Mouse (Mus musculus) cortical plate, adult 2 months (tissue): ENCODE results near the gene Slc1a1. TPM values are rescaled to one million over a fixed set of nuclear protein-coding genes. Genes with fewer than 3 reads are reported as not detected.

Source experiments
- H3K27ac ChIP-seq: fragments of 200-500 bp; 2 replicates; pipeline ENCODE4 v1.5.1; 2012; ENCODE audit warnings: low read length, control low read depth, inconsistent platforms; ENCODE audit not compliant: insufficient read depth
- H3K4me1 ChIP-seq: fragments of 200-500 bp; 2 replicates; pipeline ENCODE4 v1.6.1; 2011; ENCODE audit warnings: low read length; ENCODE audit not compliant: control insufficient read depth, insufficient read depth
- H3K4me3 ChIP-seq: fragments of 200-500 bp; 2 replicates; pipeline ENCODE4 v1.5.1; 2011; ENCODE audit warnings: mild to moderate bottlenecking, low read length, control low read depth; ENCODE audit not compliant: insufficient read depth
- CTCF ChIP-seq: fragments of 200-500 bp; IDR thresholded peaks from 2 replicates; pipeline ENCODE4 v1.5.1; 2011; ENCODE audit warnings: mild to moderate bottlenecking, control low read depth, low read length; ENCODE audit not compliant: insufficient read depth; ENCODE audit errors: extremely low read depth
- POLR2A ChIP-seq: fragments of 200-500 bp; IDR thresholded peaks from 2 replicates; pipeline ENCODE4 v1.6.1; 2011; ENCODE audit warnings: mild to moderate bottlenecking, low read length, control low read depth; ENCODE audit not compliant: insufficient read depth; ENCODE audit errors: extremely low read depth
- polyA plus RNA-seq: library from polyadenylated mRNA; depleted of rRNA; stranded (reverse); fragments of >200 nt; gene quantifications from 2 replicates; pipeline ENCODE4 v1.2.3, GENCODE M21; 2012; rRNA removed

Slc1a1 gene
- 60.4 and 66.7 TPM in 2 replicates for polyA plus RNA-seq

- Histone ChIP-seq H3K4me1 (peaks cover 5% of the 10 kb centered on the region; the same call in 1 of the 2 replicates), H3K27ac (peak within 1 kb of the TSS; percentile 85), H3K4me3 (peak within 1 kb of the TSS; percentile 98)
- TF ChIP-seq CTCF (no peak), POLR2A (peak; percentile 96)
Measured at GRCm38 (mm10) chr19:28834798-28835499, at the start of gene Slc1a1. TSS of gene Slc1a1 (plus strand) at chr19:28835049.

DNA sequence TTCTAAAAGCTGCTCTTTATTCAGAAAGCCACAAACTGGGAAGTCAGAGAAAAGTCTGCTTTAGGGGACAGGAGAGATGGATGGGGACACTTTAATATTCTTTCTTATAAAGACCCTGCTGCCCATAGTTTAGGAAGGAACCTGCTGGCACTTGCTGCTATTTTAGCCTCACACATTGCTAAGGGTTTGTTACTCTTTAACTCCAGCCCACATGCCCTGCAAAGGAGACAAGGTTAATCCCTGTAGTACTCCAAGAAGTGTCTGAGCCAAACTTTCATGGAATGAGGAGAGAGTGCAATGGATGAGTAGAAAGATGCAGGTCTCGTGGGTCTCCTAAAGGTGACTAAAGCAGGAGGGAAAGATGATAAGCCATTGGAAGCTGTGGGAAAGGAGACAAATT, 44.7 kb upstream of the Slc1a1 start:
- H3K27ac ChIP-seq: no peak overlapping the region
- H3K4me1 ChIP-seq: no peaks in the 10 kb centered on the region
- no peak for TF ChIP-seq CTCF
- TF ChIP-seq POLR2A: no peak
- H3K4me3 ChIP-seq: no peak overlapping the region

DNA sequence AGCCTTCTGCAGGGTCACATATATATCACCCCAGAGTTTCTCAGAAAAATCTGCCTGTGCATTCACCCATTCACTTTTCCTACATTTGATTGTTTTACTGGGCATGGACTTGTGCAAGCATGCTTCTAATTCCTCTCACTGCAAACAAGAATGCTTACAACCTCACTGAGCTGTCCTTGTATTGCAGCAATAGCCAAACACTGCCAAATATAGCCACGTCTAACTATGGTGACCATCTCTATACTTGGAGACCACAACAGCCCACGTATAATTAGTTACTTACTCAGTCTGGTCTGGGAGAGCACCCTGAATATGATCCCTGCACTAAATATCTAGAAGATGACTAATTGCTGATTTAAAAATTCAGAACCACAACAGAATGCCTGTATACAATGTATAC, 41.5 kb upstream of the Slc1a1 start:
- Histone ChIP-seq H3K4me3 (no peak overlapping the region), H3K27ac (no peak overlapping the region), H3K4me1 (no peaks in the 10 kb centered on the region)
- TF ChIP-seq POLR2A (no peak), CTCF (no peak)

DNA sequence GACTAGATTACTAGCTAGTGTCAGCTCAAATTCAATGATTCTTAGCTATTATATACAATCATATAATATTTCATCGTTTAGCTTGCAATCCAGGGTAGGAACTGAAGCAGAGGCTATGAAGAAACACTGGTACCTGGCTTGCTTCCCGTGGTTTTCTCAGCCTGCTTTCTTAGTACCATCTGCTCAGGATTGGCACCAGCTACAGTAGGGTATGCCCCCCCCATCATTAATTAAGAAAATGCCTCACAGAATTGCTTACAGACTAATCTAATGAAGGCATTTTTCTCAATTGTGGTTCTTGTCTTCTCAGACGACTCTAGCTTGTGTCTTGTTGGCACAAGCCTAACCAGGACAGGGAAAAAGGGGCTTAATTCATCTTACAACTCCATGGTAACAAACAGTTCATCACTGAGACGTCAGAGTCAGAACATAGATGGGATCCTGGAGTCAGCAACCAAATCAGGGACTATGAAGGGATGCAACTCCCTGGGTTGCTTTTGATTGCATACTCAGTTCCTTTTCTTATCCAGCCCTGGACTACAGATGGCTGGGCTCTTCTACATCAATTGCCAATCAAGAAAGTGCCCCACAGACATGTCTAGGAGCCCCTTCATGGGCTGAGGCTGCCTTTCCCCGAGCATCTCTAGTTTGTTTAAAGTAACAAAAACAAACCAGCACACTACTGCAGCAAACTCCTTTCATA, 38.6 kb upstream of the Slc1a1 start:
- no peak for TF ChIP-seq POLR2A
- no peak for TF ChIP-seq CTCF
- Histone ChIP-seq H3K4me3 (no peak overlapping the region), H3K27ac (no peak overlapping the region), H3K4me1 (peaks cover 3% of the 10 kb centered on the region; the same call in 1 of the 2 replicates)

- Histone ChIP-seq H3K27ac (no peak overlapping the region; the same call in 1 of the 2 replicates), H3K4me1 (peaks cover 3% of the 10 kb centered on the region; the same call in 1 of the 2 replicates), H3K4me3 (no peak overlapping the region)
- TF ChIP-seq POLR2A: no peak
- TF ChIP-seq CTCF: no peak
Measured at GRCm38 (mm10) chr19:28796966-28797365, 37.9 kb upstream of the Slc1a1 start.

DNA sequence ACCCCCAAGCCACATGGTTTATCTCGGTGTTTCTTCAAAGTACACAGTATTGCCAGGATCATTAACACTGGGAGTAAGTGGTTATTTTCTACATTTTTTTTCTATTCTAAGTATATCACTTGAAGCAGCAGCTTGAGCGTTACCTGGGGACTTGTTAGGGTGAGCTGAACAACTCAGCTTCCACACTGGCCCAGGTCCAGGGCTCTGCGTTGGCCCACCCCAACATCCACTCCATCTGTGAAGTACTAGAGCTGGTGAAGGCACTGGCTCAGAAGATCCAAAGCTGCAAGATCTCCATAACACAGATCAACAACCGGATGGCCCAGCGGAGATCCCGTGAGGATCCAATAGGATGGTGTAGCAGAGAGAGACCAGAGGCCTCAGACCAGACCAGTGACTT, 37.2 kb upstream of the Slc1a1 start:
- H3K4me1 ChIP-seq: peaks cover 3% of the 10 kb centered on the region; the same call in 1 of the 2 replicates
- H3K27ac ChIP-seq: no peak overlapping the region
- H3K4me3 ChIP-seq: no peak overlapping the region
- TF ChIP-seq POLR2A (no peak), CTCF (no peak)

DNA sequence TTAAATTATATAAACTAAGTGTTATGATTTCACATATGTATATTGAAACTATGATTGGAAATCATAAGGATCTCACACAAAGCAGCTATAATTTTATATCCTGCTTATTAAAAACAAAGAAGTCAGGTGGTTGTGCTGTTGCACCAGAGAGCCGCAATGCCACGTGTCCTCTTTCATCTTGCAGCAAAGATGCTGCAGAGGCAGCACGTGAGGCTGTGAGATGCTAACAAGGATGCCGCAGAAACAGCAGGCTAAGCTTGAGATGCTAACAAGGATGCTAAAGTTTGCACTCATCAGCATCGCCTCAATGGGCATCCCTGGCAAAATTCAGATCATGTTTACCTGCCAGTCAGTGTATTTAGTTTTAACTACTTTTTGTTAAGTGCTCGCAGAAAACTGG, 34.4 kb upstream of the Slc1a1 start:
- Histone ChIP-seq H3K4me3 (no peak overlapping the region), H3K27ac (no peak overlapping the region), H3K4me1 (peaks cover 3% of the 10 kb centered on the region; the same call in 1 of the 2 replicates)
- TF ChIP-seq POLR2A: no peak
- no peak for TF ChIP-seq CTCF

GRCm38 (mm10) chr19:28806276-28806675, 28.6 kb upstream of the Slc1a1 start:
- no peak overlapping the region for H3K27ac ChIP-seq
- no peak overlapping the region for H3K4me3 ChIP-seq
- H3K4me1 ChIP-seq: no peaks in the 10 kb centered on the region
- TF ChIP-seq CTCF (no peak), POLR2A (no peak)

DNA sequence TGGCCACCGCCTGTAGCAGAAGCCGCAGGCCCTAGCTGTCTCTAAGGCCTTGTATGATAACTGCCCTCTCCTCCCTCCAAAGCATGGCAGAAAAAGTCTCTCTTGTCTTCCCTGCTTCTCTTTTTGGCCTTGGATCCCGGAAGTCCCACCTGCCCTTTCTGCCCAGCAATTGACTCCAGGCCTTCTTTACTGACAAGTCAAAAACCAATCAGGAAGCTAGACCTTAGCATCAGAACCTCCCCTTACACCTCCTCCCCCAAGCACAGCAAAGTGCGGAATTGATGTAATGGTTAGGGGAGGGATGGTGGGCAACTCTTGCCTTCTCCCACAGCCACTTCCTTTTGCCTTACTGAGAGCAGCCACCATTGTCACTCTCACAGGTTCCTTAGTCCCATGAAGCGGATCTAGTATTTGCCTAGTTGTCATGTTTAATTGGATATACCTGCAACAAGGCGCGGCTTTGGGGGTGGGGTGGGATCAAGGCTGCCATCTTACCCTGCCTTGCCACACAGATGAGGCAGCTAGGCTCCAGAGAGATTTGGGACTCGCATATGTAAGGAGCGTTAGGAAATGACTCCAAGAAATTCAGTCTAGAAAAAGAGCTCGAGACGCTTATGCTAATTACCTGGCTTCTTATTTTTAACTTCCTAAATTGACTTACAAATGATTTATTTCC, 27.9 kb upstream of the Slc1a1 start:
- Histone ChIP-seq H3K4me1 (no peaks in the 10 kb centered on the region), H3K4me3 (no peak overlapping the region), H3K27ac (no peak overlapping the region)
- TF ChIP-seq CTCF (no peak), POLR2A (no peak)

- no peak overlapping the region for H3K27ac ChIP-seq
- TF ChIP-seq CTCF (no peak), POLR2A (no peak)
- no peaks in the 10 kb centered on the region for H3K4me1 ChIP-seq
- no peak overlapping the region for H3K4me3 ChIP-seq
Measured at GRCm38 (mm10) chr19:28807497-28807871, 27.4 kb upstream of the Slc1a1 start.
